Mouse (Mus musculus) gastrocnemius, postnatal 10 days (tissue): Measurements from ENCODE around the gene Hdlbp. TPM values are rescaled to one million over a fixed set of nuclear protein-coding genes. Genes with fewer than 3 reads are reported as not detected.
"Not testable (repeated sequence)": the region's sequence is repeated elsewhere in the genome, so short reads cannot be mapped to it uniquely, and the experiment has no call there.

ENCODE experiments used
- DNase-seq: peaks from one replicate; pipeline ENCODE4 v3.0.0; 2021; ENCODE audit warnings: mixed read lengths
- long read RNA-seq, 2 experiments: library from polyadenylated mRNA; stranded (forward); transcript quantifications; one replicate each; pipeline ENCODE4 v2.0.0; 2021
- total RNA-seq, 2 experiments: library from RNA; stranded (reverse); gene quantifications; 2 replicates each; pipeline ENCODE4 v1.2.3; 2021

The Hdlbp gene
- total RNA-seq = 100 to 1,000 TPM; 229 to 252 TPM
- long read RNA-seq, experiment 1, full-length matches to known transcripts = 173 of 245 reads
- long read RNA-seq, experiment 1, partial matches to known transcripts = 33 of 245 reads
- long read RNA-seq, experiment 1, other reads (novel, unspliced or antisense) = 39 of 245 reads
- long read RNA-seq, experiment 2, full-length matches to known transcripts = 162 of 253 reads
- long read RNA-seq, experiment 2, partial matches to known transcripts = 52 of 253 reads
- long read RNA-seq, experiment 2, other reads (novel, unspliced or antisense) = 39 of 253 reads

DNA sequence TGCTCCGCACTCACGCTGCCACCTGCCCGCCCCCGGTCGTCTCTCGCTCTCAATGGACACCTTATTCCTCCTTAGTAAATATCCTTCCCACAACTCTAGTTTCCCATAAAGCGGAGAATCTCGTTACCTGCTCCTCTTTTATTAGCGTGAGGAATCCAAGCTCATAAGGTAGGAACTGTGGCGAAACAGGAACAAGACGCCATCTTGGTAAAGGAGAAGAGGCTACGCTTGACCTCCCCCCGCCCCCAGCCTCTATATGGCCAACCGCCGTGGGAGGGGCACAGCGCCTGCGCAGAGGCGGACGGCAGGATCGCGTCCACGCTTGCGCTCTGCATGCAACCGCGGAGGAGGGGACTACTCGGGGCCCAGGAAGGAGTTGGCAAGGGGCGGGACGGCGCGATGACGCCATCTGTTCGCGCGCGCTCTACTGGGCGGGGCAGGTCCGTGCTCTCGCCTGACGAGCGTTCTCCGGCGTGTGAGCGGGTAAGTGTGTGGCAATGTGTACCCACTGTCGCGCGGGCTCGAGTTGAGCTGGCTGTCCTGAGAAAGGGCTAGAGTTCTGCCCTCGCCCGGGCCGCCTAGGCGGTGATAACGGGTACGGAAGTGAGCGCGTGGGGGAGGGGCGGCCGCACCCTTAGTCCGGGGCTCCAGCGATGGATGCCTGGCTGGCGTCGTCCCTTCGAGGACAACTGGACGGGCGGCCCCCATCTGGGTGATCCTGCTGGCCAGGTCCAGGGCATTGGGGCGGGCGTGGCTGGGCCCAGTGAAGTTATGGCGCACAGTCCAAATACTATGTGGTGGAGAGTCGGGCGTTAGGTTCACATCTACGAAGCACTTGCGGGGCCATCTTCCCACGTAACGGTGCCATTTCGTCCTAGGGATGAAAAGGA is at the start of gene Hdlbp:
Gene Hdlbp, minus strand, starts transcription at position 230 of the 890 bp plus-strand sequence.
- DNase-seq = peak; percentile 98

DNA sequence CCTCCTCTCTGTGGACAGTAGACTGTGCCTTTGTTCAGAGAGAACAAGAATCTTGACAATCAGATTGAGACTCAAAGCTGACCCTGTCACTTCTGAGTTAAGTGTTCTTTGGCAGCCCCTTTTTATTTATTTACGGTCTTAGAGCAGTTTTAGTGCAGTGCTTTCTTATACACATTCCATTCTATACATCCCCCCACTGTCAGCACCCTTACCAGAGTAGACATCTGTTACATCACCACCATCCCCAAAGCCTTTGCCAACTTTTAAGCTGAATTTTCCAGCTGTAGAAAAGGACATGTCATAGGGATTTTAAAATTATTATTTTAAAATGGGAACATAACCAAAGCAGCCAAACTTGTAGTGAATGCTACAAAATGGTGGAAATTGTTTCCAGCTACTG is 43.7 kb upstream of the Hdlbp start:
- no peak for DNase-seq

DNA sequence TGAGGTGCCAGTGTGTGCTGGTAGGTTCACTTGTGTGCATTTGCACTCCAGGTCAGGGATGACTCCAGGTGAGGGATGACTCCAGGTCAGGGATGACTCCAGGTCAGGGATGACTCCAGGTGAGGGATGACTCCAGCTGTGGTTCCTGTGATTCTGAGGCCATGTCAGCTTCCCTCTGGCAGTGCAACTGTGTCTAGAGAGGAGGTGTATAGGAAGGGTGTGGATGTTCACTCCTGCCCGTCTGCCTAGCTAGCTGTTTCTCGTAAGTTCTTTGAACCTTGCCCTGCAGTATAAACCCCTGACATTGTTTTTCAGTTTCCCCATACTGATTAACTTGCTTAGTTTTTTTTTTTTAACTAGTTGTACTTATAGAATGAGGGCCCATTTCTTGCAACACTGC is 42.9 kb upstream of the Hdlbp start:
- DNase-seq = no peak

DNA sequence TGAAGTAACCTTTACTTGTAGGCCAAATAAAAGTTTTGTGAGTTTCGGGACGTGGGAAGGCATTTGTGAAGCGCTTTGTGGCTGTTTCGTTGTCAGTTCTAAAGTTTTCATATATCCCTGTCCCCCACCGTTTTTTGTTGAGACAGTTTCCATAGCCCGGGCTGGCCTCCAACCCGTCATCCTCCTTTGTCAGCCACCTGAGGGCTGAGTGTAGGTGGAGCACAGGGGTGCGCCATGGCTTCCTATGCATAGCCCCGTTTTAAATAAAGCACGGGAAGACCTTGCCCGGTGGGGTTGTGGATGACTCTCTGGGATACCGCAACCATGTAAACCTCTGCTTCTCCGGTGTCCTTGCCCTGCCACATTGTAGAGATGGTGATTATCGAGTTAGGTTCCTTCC is 34.6 kb upstream of the Hdlbp start:
- DNase-seq = no peak

DNA sequence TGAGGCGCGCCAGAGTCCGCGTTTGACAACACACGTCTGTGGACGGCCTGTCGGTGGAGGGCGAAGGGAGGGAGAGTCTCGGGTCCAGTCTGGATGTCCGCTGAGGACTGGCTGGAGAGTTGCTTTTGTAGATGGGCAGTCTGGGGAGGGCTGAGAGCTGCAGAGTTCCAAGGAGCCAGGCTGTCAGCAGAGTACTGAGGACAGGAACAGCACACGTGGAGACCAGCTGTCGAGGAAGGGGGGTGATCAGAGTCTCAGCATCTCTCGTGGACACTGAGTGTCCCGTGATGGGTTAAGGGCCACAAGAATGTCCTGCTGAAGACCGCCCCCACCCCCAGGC is 33.7 kb upstream of the Hdlbp start:
- DNase-seq = no peak

DNA sequence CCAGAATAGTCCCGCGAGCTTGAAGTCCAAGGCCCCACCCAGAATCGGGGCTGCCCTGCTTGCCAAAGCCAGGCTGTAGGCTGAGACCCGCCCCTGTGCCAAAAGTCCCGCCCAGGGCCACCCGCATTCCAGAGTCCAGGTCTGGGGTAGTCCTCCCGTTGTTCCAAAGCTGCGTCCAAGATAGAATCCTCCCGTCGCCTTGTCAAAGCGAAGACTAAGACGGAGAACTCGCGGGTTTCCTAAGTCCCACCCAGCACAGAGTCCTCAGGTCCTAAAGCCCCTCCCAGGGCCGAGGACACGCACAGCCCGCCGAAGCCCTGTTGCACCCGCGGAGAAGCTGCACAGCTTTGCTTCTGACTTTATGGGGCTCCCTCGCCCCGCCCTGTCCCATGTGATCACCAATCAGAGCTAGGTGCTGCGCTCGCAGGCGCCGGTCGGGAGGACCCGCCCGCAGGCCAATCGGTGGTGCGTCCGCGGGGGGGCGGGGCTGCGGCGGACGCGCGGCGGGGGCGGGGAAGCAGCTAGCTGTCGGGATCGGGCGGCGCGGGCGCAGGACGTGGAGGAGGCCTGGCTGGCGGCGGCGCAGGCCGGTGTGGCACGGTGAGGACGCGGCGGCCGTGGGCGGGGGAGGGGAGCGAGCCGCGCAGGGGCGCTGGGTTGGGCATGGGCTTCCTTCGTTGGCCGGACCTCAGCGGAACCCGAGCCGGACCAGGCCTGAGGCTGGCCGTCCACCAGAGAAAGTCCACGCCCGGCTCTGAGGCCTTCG is 33.2 kb upstream of the Hdlbp start, which contains the start of gene Farp2:
Gene Farp2, plus strand, starts transcription at position 495 of the 766 bp plus-strand sequence.
- peak; percentile 93 for DNase-seq

DNA sequence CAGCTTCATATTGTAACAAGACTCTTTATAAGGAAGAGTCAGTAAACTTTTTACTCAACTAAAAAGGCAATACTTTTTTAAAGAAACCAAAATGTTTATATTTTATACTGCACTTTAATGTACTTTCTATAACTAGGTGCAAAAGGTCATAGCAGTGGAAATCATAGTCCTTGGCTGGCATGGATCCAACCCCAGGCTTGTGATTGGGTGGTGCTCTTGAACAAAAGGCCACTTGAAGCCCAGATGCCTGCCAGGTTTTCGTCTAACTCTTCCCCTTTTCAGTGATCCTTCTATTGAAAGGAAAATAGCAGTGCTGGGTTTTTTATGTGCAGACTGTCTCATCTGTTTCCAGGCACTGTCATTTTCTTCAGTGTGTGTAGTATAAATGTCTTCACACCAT is 30.0 kb upstream of the Hdlbp start:
- DNase-seq = not testable (repeated sequence)

DNA sequence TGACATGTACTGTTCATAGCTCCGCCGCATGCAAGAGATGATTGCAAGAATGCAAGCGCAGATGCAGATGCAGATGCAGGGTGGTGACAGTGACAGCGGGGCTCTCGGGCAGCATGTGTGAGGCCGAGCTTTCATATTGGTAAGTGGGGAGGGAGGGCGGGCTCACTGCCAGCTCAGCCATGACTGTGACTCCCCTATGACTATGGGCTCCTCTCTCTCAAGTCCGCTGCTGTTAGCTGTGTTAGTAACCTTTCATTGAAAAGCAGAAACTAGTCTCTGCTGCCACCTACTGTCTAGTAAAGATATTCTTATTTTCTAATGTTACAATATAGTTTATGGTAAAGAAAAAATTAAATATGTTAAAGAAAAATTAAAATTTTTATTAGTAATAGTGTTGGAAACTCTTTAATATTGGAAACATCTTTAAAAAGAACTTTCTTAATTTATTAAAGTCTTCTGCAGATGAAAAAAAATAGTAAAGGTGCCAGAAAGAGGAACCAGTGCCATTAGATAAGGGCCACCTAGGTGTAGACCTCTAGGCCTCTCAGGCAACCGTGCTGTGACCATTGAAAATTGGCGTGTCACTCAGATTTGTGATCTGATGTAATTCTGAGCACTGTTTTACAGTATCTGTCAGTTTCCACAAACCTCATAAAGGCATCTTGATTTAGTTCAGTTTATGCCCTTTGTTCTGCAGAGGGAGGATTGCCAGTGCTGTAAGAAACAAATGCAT is 28.5 kb upstream of the Hdlbp start:
- DNase-seq = peak; percentile 14

DNA sequence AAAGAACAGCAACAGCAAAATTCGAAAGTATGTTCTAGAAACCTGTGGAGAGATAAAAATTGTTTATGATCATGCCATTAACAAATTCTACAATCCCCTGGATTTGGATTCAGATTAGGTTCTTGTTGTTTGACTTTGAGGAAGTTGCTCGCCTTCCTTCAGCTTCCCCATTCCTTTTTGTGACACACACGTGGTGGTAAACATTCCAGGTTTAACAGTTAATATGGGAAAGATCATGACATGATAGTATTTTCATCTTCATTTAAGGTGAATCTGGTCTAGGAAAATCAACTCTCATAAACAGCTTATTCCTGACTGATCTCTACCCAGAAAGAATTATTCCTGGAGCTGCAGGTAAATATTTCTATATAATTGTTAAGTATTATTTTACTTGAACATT is 16.7 kb upstream of the Hdlbp start:
- no peak for DNase-seq

DNA sequence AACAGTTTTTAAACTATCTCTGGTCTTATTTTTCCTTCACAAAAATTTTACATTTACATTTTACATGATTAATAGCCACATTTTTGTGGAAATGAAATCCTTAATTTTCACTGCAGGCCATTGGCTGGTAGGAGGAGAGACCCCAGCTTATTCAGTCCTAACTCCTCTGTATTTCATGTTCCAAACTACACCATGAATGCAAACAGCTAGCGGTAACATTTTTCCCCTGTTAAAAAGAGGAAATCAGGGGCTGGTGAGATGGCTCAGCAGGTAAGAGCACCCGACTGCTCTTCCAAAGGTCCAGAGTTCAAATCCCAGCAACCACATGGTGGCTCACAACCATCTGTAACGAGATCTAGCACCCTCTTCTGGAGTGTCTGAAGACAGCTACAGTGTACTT is 7.7 kb upstream of the Hdlbp start:
- DNase-seq = not testable (repeated sequence)

DNA sequence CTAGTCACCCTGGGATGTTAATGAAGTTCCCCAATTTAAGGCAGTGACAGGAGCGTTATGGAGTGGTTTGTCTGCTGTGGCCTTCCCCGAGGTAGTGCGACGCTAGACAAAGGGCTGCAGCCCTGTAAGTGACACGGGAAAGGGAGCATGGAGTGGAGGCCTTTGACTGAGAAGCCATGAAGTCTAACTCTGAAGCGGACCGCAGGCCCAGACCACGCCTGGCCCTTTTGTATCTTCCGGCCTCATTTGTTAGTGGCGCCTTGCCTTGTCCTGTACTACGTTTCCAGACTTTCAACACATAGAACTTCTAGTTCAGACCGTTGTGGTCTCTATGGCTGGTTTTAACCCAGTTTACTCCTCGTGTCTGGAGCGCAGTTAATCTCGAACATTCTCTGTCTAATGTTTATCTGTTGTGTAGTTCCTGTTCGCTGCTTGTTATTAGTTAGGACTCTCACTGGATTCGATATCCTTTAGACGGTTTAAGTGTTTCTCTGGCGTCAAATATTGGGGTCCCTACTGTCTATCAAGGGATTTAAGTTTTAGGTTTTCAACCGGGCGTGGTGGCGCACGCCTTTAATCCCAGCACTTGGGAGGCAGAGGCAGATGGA is 965 bp upstream of the Hdlbp start:
- peak; percentile 11 for DNase-seq

DNA sequence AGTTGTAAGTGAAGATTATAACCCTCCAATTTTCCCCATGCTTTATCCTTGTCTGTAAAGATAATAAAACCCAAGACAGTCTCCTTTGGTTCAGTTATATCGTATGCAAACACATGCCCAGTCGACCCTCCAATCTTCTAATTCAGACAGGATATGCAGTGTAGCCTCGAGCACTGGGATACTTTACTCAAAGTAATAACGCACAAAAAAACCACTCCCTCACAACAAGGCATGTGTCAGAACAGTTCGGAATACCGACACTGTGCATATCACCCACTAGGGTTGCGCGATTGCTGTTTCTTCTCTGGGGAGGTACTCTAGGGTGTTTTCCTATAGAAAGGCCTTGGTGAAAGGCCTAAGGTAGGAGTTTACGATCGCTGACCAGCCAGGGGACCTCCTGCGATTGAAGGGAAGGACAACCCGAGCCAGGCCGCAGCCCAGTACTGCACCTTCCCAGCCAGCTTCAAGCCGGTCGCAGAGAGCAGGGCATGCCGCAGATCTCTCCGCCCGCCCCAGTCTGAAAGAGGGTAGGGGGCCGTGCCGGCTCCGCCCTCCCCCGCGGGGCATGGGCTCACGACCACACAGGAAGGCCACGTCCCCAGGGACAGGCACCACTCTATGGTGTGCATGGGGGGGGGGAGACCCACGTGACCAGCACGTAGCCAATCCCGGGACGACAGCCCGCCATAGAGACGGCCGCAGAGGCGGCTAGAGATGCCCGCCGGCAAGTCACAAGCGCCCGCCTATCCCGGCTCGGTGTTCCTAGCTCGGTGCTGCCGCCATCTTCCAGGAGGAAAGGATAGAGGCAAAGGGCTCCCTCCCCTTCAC is 643 bp downstream of the Hdlbp start:
- DNase-seq = peak; percentile 98

DNA sequence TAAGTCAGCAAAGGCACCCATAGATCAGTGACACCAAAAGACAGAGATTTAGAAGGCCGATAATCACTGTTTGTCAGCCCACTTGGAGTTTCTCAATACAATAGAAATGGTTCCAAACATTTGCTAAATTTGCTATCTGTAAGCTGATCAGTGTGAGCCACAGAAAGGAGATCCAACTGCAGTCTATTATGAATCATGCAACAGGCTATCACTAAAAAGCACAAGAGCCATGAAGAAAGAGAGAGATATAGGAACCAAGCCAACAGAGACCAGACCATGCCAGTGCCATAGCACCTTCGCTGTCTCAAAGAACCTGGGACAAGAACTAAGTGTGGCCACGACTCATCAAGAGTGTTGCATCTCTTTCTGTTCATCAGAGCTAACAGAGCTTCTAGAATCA is 2.9 kb downstream of the Hdlbp start:
- DNase-seq = no peak

DNA sequence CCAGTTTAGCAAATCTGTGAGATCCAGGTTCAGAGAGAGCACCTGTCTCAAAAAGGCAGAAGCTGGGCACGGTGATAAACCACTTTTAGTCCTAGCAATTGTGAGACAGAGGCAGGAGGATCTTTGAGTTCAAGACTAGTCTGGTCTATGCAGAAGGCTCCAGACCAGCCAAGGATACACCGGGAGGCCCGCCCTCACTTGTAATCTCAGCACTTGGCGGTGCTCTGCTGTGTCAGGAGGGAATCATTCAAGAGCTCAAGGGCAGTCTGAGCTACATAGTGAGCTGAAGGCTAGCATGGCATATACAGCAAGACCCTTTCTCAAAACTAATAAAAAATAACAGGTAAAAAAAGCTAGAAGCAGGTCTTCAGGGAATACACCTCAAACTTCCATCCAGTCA is 10.0 kb downstream of the Hdlbp start:
- no peak for DNase-seq

DNA sequence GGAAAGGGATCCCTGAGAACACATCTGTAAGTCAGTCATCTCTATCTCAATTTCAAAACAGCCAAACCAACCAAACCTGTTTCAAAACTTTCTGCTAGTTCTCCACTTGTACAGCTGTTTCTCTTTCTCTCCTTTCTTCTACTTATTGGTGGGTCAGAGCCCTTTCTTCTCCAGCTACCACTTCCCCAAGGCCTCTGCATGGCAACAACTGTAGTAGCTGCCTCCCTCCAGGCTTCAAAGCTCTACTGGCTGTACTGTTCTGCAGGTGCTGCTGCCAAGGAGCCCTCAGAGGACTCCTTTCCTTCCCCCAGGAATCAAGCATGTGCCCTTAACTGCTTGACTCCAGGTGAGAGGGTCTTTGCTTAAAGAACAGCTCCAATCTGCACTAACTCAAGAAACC is 12.9 kb downstream of the Hdlbp start:
- no peak for DNase-seq

DNA sequence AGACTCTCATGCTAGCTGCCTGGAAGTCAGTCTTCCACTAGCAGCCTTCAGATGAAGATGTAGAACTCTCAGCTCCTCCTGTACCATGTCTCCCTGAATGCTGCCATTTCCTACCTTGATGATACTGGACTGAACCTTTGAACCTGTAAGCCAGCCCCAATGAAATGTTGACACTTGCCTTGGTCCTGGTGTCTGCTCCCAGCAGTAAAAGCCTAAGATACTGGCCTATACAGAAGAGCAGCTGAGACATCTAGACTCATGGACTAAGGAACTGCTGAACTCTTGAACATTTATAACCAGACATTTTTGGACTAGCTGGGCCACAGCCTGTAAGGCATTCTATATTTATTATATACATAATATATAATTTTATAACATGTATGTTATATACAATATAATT is 13.5 kb downstream of the Hdlbp start:
- no peak for DNase-seq

DNA sequence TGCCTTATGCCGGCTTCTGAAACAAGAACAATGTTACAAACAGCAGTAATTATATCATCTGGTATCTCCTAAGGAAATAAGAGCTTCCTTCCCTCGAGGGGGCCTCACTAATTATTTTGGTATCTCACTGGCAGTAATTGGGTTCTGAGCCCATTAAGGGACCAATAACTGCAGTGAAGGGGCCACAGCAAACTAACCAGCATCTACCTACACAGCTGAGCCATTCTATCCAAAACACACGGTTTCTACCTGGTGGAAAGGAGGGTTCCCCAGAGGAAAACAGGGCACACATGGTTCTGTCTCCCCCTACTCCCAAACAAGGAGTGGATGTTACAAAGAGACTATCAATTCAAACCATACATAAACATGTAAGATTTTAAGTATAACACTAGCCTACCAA is 19.5 kb downstream of the Hdlbp start:
- DNase-seq = no peak

DNA sequence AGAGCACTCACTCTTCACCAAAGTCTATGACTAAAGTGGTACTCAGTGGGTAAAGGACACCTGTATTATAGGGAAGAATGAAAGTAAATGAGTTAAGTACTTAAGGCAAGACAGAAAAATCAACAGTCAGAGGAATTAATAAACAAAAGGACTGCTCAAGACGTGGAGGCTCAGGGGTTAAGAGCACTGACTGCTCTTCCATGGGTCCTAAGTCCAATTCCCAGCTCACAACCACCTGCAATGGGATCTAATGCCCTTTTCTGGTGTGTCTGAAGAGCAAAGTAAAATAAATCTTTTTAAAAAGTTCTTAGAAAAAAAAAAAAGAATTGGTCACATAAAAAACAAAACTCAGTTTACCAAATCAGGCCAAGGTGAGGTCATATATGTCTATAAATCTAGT is 20.3 kb downstream of the Hdlbp start:
- DNase-seq = no peak

DNA sequence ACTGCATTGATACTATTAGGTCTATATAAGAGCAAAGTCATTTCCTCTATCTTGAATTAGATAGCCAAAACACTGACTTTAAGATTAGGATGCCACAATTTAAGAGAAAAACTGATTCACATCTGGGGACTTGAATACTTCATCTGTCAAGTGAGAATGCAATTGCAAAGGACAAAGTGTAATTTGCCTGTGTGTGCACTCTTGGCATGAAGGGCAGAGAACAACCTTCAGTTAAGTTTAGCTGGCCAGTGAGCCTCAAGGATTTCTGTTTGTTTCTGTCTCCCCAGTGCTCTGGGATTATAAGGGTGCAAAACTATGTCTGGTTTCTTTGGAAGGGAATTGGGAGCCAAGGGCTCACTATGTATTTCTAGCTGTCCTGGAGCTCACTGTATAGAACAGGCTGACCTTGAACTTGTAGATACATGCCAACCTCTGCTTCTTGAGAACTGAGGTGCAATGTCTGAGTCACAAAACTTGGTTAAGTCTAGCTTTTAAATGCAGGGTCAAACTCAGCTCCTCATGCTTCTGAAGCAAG is 24.8 kb downstream of the Hdlbp start:
- no peak for DNase-seq

DNA sequence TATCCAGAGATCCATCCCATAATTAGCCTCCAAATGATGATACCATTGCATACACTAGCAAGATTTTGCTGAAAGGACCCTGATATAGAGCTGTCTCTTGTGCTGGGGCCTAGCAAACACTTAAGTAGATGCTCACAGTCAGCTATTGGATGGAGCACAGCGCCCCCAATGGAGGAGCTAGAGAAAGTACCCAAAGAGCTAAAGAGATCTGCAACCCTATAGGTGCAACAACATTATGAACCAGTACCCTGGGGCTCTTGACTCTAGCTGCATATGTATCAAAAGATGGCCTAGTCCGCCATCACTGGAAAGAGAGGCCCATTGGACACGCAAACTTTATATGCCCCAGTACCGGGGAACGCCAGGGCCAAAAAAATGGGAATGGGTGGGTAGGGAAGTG is 28.5 kb downstream of the Hdlbp start:
- DNase-seq = not testable (repeated sequence)

DNA sequence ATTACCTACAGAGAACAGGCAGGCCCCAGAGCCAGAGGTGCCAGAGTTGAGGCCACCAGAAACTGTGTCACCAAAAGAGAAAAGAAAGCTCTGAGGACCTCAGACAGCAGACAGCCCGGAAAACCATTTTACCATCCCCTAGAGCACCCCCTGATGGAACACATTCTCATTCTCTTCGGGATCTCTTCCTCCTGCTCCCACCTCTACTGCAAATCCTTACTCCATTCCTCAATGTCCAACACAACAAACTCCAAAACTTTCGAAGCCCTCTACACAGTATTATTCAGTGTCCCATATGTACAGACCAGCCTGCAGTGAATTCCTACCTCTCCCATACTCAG is 32.8 kb downstream of the Hdlbp start:
- DNase-seq = no peak
